Mouse (Mus musculus): ENCODE results near the gene Dbndd1. TPM values are rescaled to one million over a fixed set of nuclear protein-coding genes. Genes with fewer than 3 reads are reported as not detected.

The Dbndd1 gene
- total and polyA plus RNA-seq, 3 experiments = 0.55 to 2.1 TPM; not detected in 1

DNA sequence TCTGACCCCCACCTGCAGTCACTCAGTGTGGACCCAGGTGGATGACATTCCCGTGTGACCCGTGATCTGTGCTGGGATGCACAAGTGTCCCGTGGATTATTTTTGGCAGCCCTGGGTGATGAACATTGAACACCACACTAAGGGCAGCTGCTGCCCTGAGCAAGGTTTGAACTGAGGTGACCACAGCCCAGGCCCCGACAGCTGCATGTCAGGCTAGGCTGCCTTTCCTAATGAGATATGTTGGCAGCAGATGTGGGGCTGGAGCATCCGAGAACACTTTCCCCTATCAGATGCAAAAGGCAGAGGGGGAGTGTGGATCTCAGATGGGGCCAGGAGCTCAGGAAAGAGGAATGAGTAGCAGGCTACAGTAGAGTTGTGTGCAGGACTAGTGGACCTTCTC lies 4.4 kb downstream of the Dbndd1 start:
- peaks cover 32% of the 10 kb centered on the region for H3K27me3 ChIP-seq (replicated peaks)

DNA sequence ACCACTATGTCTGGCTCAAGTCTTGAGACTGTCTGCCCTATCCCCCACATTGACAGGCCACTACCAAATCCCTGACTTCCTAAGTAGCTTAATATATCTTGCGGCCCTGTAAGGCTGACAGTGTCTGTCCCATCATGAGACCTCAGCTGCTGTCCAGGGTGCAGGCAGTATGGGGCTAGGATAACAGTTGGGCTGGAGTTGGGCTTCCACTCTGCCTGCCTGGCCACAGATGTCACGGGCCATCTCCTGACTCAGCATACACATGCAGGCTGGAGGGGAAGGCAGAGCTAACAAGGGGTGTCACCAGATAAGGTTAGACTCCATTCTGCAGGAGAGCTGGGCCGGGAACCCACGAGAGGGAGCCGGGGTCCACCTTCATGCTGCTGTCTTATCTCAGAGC lies 8.1 kb downstream of the Dbndd1 start:
- H3K4me3 ChIP-seq (replicated peaks in 1 of 3; ENCODE audit: low read depth in 2 of 3, low read length in 2 of 3, poor library complexity in 1 of 3) = no peak overlapping the region
- peaks cover 44 to 84% of the 10 kb centered on the region in 2 experiments for H3K36me3 ChIP-seq (replicated peaks in 1 of 2; ENCODE audit: control insufficient read depth in 1 of 2, insufficient read depth in 1 of 2, low read length in 1 of 2)
- DNase-seq (ENCODE audit: extremely low read depth) = no peak
- H3K9me3 ChIP-seq (replicated peaks; ENCODE audit: low read length) = peaks cover 11% of the 10 kb centered on the region
- dilution Hi-C loops (cut with MboI; ENCODE audit: extremely low pct_ligation_motif_present, extremely low pct_unique_long_range_greater_than_20kb, low sequenced_read_pairs) = no loop called here
- TF ChIP-seq CTCF (conservative IDR thresholded peaks at IDR 0.05 in 1 of 2, IDR thresholded peaks at IDR 0.05 in 1 of 2; ENCODE audit: low read depth in 2 of 2, low read length in 2 of 2) (no peak), E2F4 (IDR thresholded peaks at IDR 0.05; ENCODE audit: insufficient replicate concordance, low read depth, low read length) (no peak), BHLHE40 (IDR thresholded peaks at IDR 0.05; ENCODE audit: low read depth, low read length) (no peak), JUN (IDR thresholded peaks at IDR 0.05; ENCODE audit: insufficient read depth, low read depth, low read length) (no peak), TCF12 (IDR thresholded peaks at IDR 0.05; ENCODE audit: low read depth, low read length) (no peak), GABPA (IDR thresholded peaks at IDR 0.05; ENCODE audit: insufficient replicate concordance, low read depth, low read length) (no peak), SMC3 (IDR thresholded peaks at IDR 0.05; ENCODE audit: low read depth, low read length) (no peak), HCFC1 (IDR thresholded peaks at IDR 0.05; ENCODE audit: low read depth, low read length) (no peak), USF1 (IDR thresholded peaks at IDR 0.05; ENCODE audit: low read depth, low read length) (no peak), MXI1 (IDR thresholded peaks at IDR 0.05; ENCODE audit: low read depth, low read length) (no peak), MAFK (IDR thresholded peaks at IDR 0.05; ENCODE audit: insufficient replicate concordance, low read length) (no peak), KAT2A (IDR thresholded peaks at IDR 0.05; ENCODE audit: insufficient replicate concordance, low read length) (no peak), MEF2A (IDR thresholded peaks at IDR 0.05; ENCODE audit: borderline replicate concordance, low read depth, low read length) (no peak), ZNF384 (IDR thresholded peaks at IDR 0.05; ENCODE audit: low read depth, low read length) (no peak), NRF1 (IDR thresholded peaks at IDR 0.05; ENCODE audit: low read depth, low read length) (no peak), ZC3H11A (IDR thresholded peaks at IDR 0.05; ENCODE audit: low read depth, low read length) (no peak), EP300 (IDR thresholded peaks at IDR 0.05; ENCODE audit: low read length) (no peak), SIN3A (IDR thresholded peaks at IDR 0.05; ENCODE audit: low read length) (no peak), TBP (conservative IDR thresholded peaks at IDR 0.05; ENCODE audit: low read depth, low read length) (no peak), ETS1 (conservative IDR thresholded peaks at IDR 0.05; ENCODE audit: low read depth, low read length) (no peak)
- H3K4me2 ChIP-seq (ENCODE audit: insufficient read depth, low read depth, poor library complexity, severe bottlenecking) = no peak overlapping the region
- H3K9ac ChIP-seq (ENCODE audit: insufficient read depth, low read depth) = no peak overlapping the region
- in situ Hi-C loops (cut with MboI; ENCODE audit: low pct_ligation_motif_present, low pct_unique_long_range_greater_than_20kb, low sequenced_read_pairs) = no loop called here
- H3K79me2 ChIP-seq (replicated peaks; ENCODE audit: control insufficient read depth, extremely low read depth, insufficient read depth, poor library complexity, severe bottlenecking) = no peaks in the 10 kb centered on the region
- no peaks in the 10 kb centered on the region for H3K4me1 ChIP-seq (ENCODE audit: control insufficient read depth in 1 of 2, insufficient read depth in 2 of 2)
- no peak overlapping the region for H3K27ac ChIP-seq (ENCODE audit: insufficient read depth, low read depth)
- H3K27me3 ChIP-seq (replicated peaks) = no peaks in the 10 kb centered on the region

More for the DNA sequence above, 4.4 kb downstream of the Dbndd1 start:
- in situ Hi-C loops (cut with MboI; ENCODE audit: low pct_ligation_motif_present, low pct_unique_long_range_greater_than_20kb, low sequenced_read_pairs) (no loop called here), dilution Hi-C loops (cut with MboI; ENCODE audit: extremely low pct_ligation_motif_present, extremely low pct_unique_long_range_greater_than_20kb, low sequenced_read_pairs) (no loop called here)
- Histone ChIP-seq H3K36me3 (replicated peaks in 1 of 2; ENCODE audit: control insufficient read depth in 1 of 2, insufficient read depth in 1 of 2, low read length in 1 of 2) (peaks cover 21 to 48% of the 10 kb centered on the region in 2 experiments), H3K4me2 (ENCODE audit: insufficient read depth, low read depth, poor library complexity, severe bottlenecking) (no peak overlapping the region), H3K9me3 (replicated peaks; ENCODE audit: low read length) (no peaks in the 10 kb centered on the region), H3K4me1 (ENCODE audit: control insufficient read depth in 1 of 2, insufficient read depth in 2 of 2) (peaks cover 0 to 6% of the 10 kb centered on the region in 2 experiments; a peak in 2 of 4 replicates), H3K4me3 (replicated peaks in 1 of 3; ENCODE audit: low read depth in 2 of 3, low read length in 2 of 3, poor library complexity in 1 of 3) (no peak overlapping the region), H3K9ac (ENCODE audit: insufficient read depth, low read depth) (no peak overlapping the region), H3K27ac (ENCODE audit: insufficient read depth, low read depth) (no peak overlapping the region), H3K79me2 (replicated peaks; ENCODE audit: control insufficient read depth, extremely low read depth, insufficient read depth, poor library complexity, severe bottlenecking) (no peaks in the 10 kb centered on the region)
- no peak for DNase-seq (ENCODE audit: extremely low read depth)
- TF ChIP-seq MYC (IDR thresholded peaks at IDR 0.05; ENCODE audit: low read depth, low read length) (no peak), MAFK (IDR thresholded peaks at IDR 0.05; ENCODE audit: insufficient replicate concordance, low read length) (no peak), KAT2A (IDR thresholded peaks at IDR 0.05; ENCODE audit: insufficient replicate concordance, low read length) (no peak), TCF12 (IDR thresholded peaks at IDR 0.05; ENCODE audit: low read depth, low read length) (no peak), RCOR1 (conservative IDR thresholded peaks at IDR 0.05; ENCODE audit: low read depth, low read length) (no peak), CTCF (conservative IDR thresholded peaks at IDR 0.05 in 1 of 2, IDR thresholded peaks at IDR 0.05 in 1 of 2; ENCODE audit: low read depth in 2 of 2, low read length in 2 of 2) (no peak), GABPA (IDR thresholded peaks at IDR 0.05; ENCODE audit: insufficient replicate concordance, low read depth, low read length) (no peak), ZKSCAN1 (IDR thresholded peaks at IDR 0.05; ENCODE audit: borderline replicate concordance, low read depth, low read length) (no peak), CHD1 (IDR thresholded peaks at IDR 0.05; ENCODE audit: low read depth, low read length) (no peak), HCFC1 (IDR thresholded peaks at IDR 0.05; ENCODE audit: low read depth, low read length) (no peak), EP300 (IDR thresholded peaks at IDR 0.05; ENCODE audit: low read length) (no peak), MAZ (IDR thresholded peaks at IDR 0.05; ENCODE audit: low read depth, low read length) (no peak), POLR2AphosphoS2 (IDR thresholded peaks at IDR 0.05; ENCODE audit: low read depth, low read length) (no peak), JUN (IDR thresholded peaks at IDR 0.05; ENCODE audit: insufficient read depth, low read depth, low read length) (no peak), ETS1 (conservative IDR thresholded peaks at IDR 0.05; ENCODE audit: low read depth, low read length) (no peak), ZC3H11A (IDR thresholded peaks at IDR 0.05; ENCODE audit: low read depth, low read length) (no peak), JUND (conservative IDR thresholded peaks at IDR 0.05; ENCODE audit: low read depth, low read length) (no peak)
